8 mouse cellular contexts compared by ENCODE assay signal in the genomic region with DNA sequence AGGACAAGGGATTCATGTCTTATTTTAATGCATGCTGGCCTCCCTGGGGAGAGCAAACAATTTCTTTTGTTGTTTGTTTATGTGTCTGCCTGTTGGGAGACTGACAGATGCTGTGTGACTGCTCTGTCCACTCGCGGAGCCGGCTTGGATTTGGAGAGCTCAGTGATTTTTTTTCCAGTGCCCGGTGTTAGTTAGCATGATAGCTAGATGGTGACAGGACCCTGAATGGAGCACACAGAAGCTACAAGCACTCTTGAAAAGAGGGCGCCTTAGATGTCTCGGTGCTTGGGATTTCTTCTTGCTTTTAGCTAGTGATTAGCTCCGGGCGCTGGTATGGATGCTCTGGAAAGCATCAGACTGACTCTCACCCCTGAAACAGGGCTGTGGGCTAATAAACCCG.
DNase-seq lines count a peak whose midpoint lies in the region; ATAC-seq and TF ChIP-seq lines count a peak whose summit lies in the region.

No protein-coding gene starts in this region.

- no peaks in the 10 kb centered on the region for H3K79me2 ChIP-seq in heart, adult 2 months (replicated peaks; ENCODE audit: control insufficient read depth, insufficient read depth, low read length)

- no peaks in the 10 kb centered on the region for H3K27me3 ChIP-seq in heart, embryonic 12.5 days (replicated peaks)
- peaks cover 2% of the 10 kb centered on the region for H3K27me3 ChIP-seq in heart, adult 2 months (ENCODE audit: control insufficient read depth, insufficient read depth, low read length)
- H3K27me3 ChIP-seq in forebrain, embryonic 14.5 days (replicated peaks; ENCODE audit: control insufficient read depth, insufficient read depth, low read length) = no peaks in the 10 kb centered on the region
- peaks cover 17% of the 10 kb centered on the region; the same call in 1 of the 2 replicates for H3K27me3 ChIP-seq in midbrain, embryonic 10.5 days (ENCODE audit: low read depth, poor library complexity, severe bottlenecking)

- H3K9me3 ChIP-seq in heart, embryonic 12.5 days (replicated peaks) = no peaks in the 10 kb centered on the region
- no peaks in the 10 kb centered on the region for H3K9me3 ChIP-seq in forebrain, embryonic 14.5 days (replicated peaks; ENCODE audit: control insufficient read depth, low read length)
- no peaks in the 10 kb centered on the region for H3K9me3 ChIP-seq in midbrain, embryonic 10.5 days (replicated peaks)

- DNase-seq in heart, adult 2 months = no peak
- peak; percentile 63 for DNase-seq in brain, adult 2 months (ENCODE audit: low read depth, low spot score)
- peak; percentile 42 for DNase-seq in forebrain, embryonic 14.5 days (ENCODE audit: low spot score)
- DNase-seq in midbrain, embryonic 10.5 days (ENCODE audit: low spot score) = no peak
- no peak for DNase-seq in spleen, adult 12 weeks (ENCODE audit: low spot score)
- DNase-seq in gastrocnemius, adult 8-10 months (ENCODE audit: low spot score in 2 of 2) = no peak
- DNase-seq in spleen, postnatal 14 days (ENCODE audit: low spot score in 2 of 2) = no peak

- WGBS in heart, embryonic 12.5 days = 9% methylated on average over 9 of the region's 9 CpGs
- 8% methylated on average over 9 of the region's 9 CpGs for WGBS in heart, adult 2 months
- WGBS in forebrain, embryonic 14.5 days = 3% methylated on average over 9 of the region's 9 CpGs
- 12% methylated on average over 9 of the region's 9 CpGs for WGBS in midbrain, embryonic 10.5 days

- no peak for TF ChIP-seq POLR2A in heart, adult 2 months (IDR thresholded peaks at IDR 0.05; ENCODE audit: insufficient read depth, low read depth, low read length)

- peak overlapping the region; percentile 96 for H3K4me2 ChIP-seq in heart, embryonic 12.5 days
- peak overlapping the region; percentile 77 for H3K4me2 ChIP-seq in forebrain, embryonic 14.5 days (ENCODE audit: low read length)

- H3K27ac ChIP-seq in heart, embryonic 12.5 days (ENCODE audit: poor library complexity, severe bottlenecking) = no peak overlapping the region
- no peak overlapping the region for H3K27ac ChIP-seq in heart, adult 2 months
- H3K27ac ChIP-seq in forebrain, embryonic 14.5 days (ENCODE audit: low read depth, low read length) = no peak overlapping the region
- peak overlapping the region; percentile 79; the same call in 1 of the 2 replicates for H3K27ac ChIP-seq in midbrain, embryonic 10.5 days (replicated peaks)

- intact Hi-C loops in heart, adult 2 months (cut with DNase I) = no loop called here

- no peak overlapping the region for H3K9ac ChIP-seq in heart, embryonic 12.5 days
- H3K9ac ChIP-seq in heart, adult 2 months (ENCODE audit: low read depth, low read length) = no peak overlapping the region
- H3K9ac ChIP-seq in forebrain, embryonic 14.5 days (ENCODE audit: low read length) = peak overlapping the region; percentile 60

- H3K4me3 ChIP-seq in heart, embryonic 12.5 days = peak overlapping the region; percentile 45
- H3K4me3 ChIP-seq in heart, adult 2 months = no peak overlapping the region
- peak overlapping the region; percentile 49 for H3K4me3 ChIP-seq in forebrain, embryonic 14.5 days (ENCODE audit: low read depth, low read length)
- H3K4me3 ChIP-seq in midbrain, embryonic 10.5 days = peak overlapping the region; percentile 66

- H3K36me3 ChIP-seq in heart, embryonic 12.5 days = no peaks in the 10 kb centered on the region
- no peaks in the 10 kb centered on the region for H3K36me3 ChIP-seq in heart, adult 2 months (ENCODE audit: control insufficient read depth, insufficient read depth, low read length)
- no peaks in the 10 kb centered on the region for H3K36me3 ChIP-seq in forebrain, embryonic 14.5 days (ENCODE audit: control insufficient read depth, insufficient read depth, low read length)
- no peaks in the 10 kb centered on the region for H3K36me3 ChIP-seq in midbrain, embryonic 10.5 days

- no peak for ATAC-seq in heart, embryonic 12.5 days (ENCODE audit: insufficient number of reproducible peaks, low FRiP score)
- ATAC-seq in forebrain, embryonic 14.5 days = peak; percentile 26

- peaks cover 12% of the 10 kb centered on the region for H3K4me1 ChIP-seq in heart, embryonic 12.5 days (replicated peaks)
- no peaks in the 10 kb centered on the region; the same call in 1 of the 2 replicates for H3K4me1 ChIP-seq in heart, adult 2 months (ENCODE audit: control insufficient read depth, insufficient read depth, low read length)
- no peaks in the 10 kb centered on the region for H3K4me1 ChIP-seq in forebrain, embryonic 14.5 days (ENCODE audit: control insufficient read depth, insufficient read depth, low read length)
- H3K4me1 ChIP-seq in midbrain, embryonic 10.5 days = peaks cover 20% of the 10 kb centered on the region

- no peak for TF ChIP-seq CTCF in heart, adult 2 months (IDR thresholded peaks at IDR 0.05)

- TF ChIP-seq EP300 in heart, adult 2 months (IDR thresholded peaks at IDR 0.05; ENCODE audit: insufficient read depth, low read depth, low read length) = no peak

Comparison
In these comparisons a context has a peak if more than half of its experiments do, and no peak if none do; other contexts are left out.
1. DNase-seq: peak in brain, adult 2 months (single experiment) and forebrain, embryonic 14.5 days (single experiment); none in heart, adult 2 months (0 of 2), midbrain, embryonic 10.5 days (single experiment), spleen, adult 12 weeks (single experiment), gastrocnemius, adult 8-10 months (0 of 2) and spleen, postnatal 14 days (0 of 2).